Mouse (Mus musculus): Measurements from ENCODE around the gene Lnpk. TPM values are rescaled to one million over a fixed set of nuclear protein-coding genes. Genes with fewer than 3 reads are reported as not detected.

The Lnpk gene
- polyA plus RNA-seq, 1 experiment from 2014 or later, result 17.1 TPM

DNA sequence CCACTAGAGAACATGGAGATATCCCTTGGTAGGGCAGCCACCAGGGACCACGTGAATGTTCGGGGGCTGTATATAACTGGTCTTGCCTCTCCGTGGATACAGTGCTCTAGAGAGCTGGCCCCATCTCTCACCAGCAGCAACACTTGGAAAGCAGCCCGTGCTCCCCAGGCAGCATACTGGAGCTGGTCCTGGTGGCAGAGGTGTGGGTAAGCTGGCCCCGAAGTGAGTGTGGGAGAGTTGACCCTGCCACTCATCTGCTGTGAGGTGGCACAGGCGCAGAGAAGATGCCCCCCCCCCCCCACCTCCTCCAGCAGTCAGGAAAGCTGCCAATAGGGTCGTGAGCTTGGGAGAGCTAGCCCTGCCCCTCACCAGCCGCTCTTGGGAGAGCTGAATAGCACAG is 72.8 kb downstream of the Lnpk start:
- no peak for TF ChIP-seq CTCF (IDR thresholded peaks at IDR 0.05; ENCODE audit: low read depth)
- no peaks in the 10 kb centered on the region for H3K27me3 ChIP-seq (ENCODE audit: insufficient read depth, low read length)
- H3K27ac ChIP-seq, result no peak overlapping the region
- DNase-seq (ENCODE audit: low spot score), result no peak
- H3K9ac ChIP-seq (ENCODE audit: low read depth, low read length), result no peak overlapping the region
- ATAC-seq (replicated peaks; ENCODE audit: low FRiP score, low read depth), result no peak
- no peaks in the 10 kb centered on the region for H3K9me3 ChIP-seq (replicated peaks; ENCODE audit: low read length)
- WGBS, result 49% methylated on average over 8 of the region's 8 CpGs
- H3K36me3 ChIP-seq (ENCODE audit: insufficient read depth, low read length), result no peaks in the 10 kb centered on the region
- H3K4me2 ChIP-seq (ENCODE audit: low read length), result no peak overlapping the region
- H3K4me3 ChIP-seq (replicated peaks; ENCODE audit: low read depth, low read length), result no peak overlapping the region
- no peaks in the 10 kb centered on the region for H3K4me1 ChIP-seq (replicated peaks; ENCODE audit: insufficient read depth, low read length)

DNA sequence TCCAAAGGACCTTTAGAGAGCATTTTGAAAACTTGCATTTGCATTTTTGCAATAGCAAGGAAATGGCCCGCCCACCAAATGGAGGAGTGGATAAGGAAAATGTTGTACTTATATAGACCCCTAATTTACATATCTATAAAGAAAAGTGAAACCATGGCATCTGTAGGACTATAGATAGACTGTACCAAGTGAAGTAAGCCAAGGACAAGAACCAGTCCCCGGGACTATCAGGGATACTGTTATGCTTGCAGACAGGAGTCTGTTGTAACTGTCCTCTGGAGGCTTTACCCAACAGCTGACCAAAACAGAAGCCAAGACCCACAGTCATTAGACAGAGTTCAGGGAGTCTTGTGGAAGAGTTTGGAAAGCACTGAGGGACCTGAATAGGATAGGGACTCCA is 78.9 kb downstream of the Lnpk start:
- 99% methylated on average over 2 of the region's 2 CpGs for WGBS
- Histone ChIP-seq H3K9ac (ENCODE audit: low read depth, low read length) (no peak overlapping the region), H3K27me3 (ENCODE audit: insufficient read depth, low read length) (no peaks in the 10 kb centered on the region), H3K27ac (no peak overlapping the region), H3K4me2 (ENCODE audit: low read length) (no peak overlapping the region), H3K36me3 (ENCODE audit: insufficient read depth, low read length) (no peaks in the 10 kb centered on the region), H3K9me3 (replicated peaks; ENCODE audit: low read length) (no peaks in the 10 kb centered on the region), H3K4me3 (replicated peaks; ENCODE audit: low read depth, low read length) (no peak overlapping the region), H3K4me1 (replicated peaks; ENCODE audit: insufficient read depth, low read length) (no peaks in the 10 kb centered on the region)
- TF ChIP-seq CTCF (IDR thresholded peaks at IDR 0.05; ENCODE audit: low read depth), result no peak
- DNase-seq (ENCODE audit: low spot score) (no peak), ATAC-seq (replicated peaks; ENCODE audit: low FRiP score, low read depth) (no peak)

DNA sequence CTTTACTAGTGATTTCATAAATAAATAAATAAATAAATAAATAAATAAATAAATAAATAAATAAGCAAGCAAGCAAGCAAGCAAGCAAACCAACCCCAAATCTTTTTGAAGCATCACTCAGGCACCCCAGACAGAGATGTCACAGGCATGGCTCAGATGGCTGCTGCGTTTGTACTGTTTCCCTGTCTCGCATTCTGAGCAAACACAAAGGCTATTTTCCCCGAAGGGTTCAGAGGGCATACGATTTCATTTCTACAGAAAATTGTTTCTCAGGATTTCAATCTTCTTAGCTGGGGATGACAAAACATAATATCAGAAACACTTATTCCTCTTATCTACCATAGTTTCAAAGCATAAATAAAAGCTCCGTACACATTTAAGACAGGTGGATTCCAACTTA is 81.4 kb downstream of the Lnpk start:
- no peaks in the 10 kb centered on the region for H3K4me1 ChIP-seq (replicated peaks; ENCODE audit: insufficient read depth, low read length)
- no peak overlapping the region for H3K4me3 ChIP-seq (replicated peaks; ENCODE audit: low read depth, low read length)
- H3K27ac ChIP-seq, result no peak overlapping the region
- H3K27me3 ChIP-seq (ENCODE audit: insufficient read depth, low read length), result no peaks in the 10 kb centered on the region
- DNase-seq (ENCODE audit: low spot score), result no peak
- TF ChIP-seq CTCF (IDR thresholded peaks at IDR 0.05; ENCODE audit: low read depth), result no peak
- WGBS, result 89% methylated on average over 5 of the region's 5 CpGs
- no peak overlapping the region for H3K9ac ChIP-seq (ENCODE audit: low read depth, low read length)
- H3K9me3 ChIP-seq (replicated peaks; ENCODE audit: low read length), result no peaks in the 10 kb centered on the region
- ATAC-seq (replicated peaks; ENCODE audit: low FRiP score, low read depth), result no peak
- H3K4me2 ChIP-seq (ENCODE audit: low read length), result no peak overlapping the region
- no peaks in the 10 kb centered on the region for H3K36me3 ChIP-seq (ENCODE audit: insufficient read depth, low read length)

DNA sequence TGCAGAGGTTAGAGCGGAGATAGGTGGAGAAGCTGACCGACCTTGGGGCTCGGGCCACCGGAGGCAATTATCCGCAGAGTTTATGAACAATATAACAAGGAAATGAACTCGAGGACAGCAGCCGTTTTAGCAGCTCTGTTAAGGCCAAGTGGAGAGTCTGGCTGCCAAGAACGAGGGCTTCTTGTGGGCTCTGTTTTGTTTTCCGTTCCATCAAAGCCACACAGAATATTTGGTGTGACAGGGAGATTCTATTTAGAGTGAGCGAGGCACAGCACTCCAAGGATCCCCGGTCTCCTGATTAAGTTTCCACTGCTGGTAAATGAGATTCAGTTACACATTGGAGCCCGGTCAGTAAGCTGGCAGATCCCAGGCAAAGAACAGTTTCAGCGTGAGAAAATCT is 87.8 kb downstream of the Lnpk start:
- Histone ChIP-seq H3K27me3 (ENCODE audit: insufficient read depth, low read length) (no peaks in the 10 kb centered on the region), H3K9me3 (replicated peaks; ENCODE audit: low read length) (no peaks in the 10 kb centered on the region), H3K36me3 (ENCODE audit: insufficient read depth, low read length) (no peaks in the 10 kb centered on the region), H3K27ac (no peak overlapping the region), H3K4me3 (replicated peaks; ENCODE audit: low read depth, low read length) (no peak overlapping the region), H3K4me2 (ENCODE audit: low read length) (peak overlapping the region; percentile 6; the same call in 1 of the 2 replicates), H3K9ac (ENCODE audit: low read depth, low read length) (no peak overlapping the region), H3K4me1 (replicated peaks; ENCODE audit: insufficient read depth, low read length) (0 out of 2 replicates have a peak, but pooled peaks cover 7% of the 10 kb centered on the region)
- peak; percentile 24 for DNase-seq (ENCODE audit: low spot score)
- 44% methylated on average over 13 of the region's 13 CpGs for WGBS
- ATAC-seq (replicated peaks; ENCODE audit: low FRiP score, low read depth), result no peak
- TF ChIP-seq CTCF (IDR thresholded peaks at IDR 0.05; ENCODE audit: low read depth), result no peak

DNA sequence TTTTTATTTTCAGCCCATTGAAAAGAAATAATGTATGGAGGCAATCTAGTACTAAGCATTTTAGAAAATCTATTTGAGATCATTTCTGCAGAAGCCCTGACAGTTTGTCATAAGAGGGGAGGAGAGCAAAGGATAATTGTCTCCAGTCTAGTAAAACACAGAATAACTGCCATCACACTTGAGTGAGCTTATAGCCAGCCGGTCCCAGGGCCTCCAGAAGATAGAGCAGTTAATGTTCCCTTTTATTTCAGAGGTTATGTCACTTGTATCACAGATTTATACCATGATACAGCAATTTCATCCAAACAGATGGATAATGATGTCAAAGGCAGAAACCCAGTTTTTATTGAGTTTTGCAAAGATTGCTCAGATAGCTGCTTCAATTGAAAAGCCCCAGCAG is 89.0 kb downstream of the Lnpk start:
- H3K4me1 ChIP-seq (replicated peaks; ENCODE audit: insufficient read depth, low read length), result 0 out of 2 replicates have a peak, but pooled peaks cover 7% of the 10 kb centered on the region
- ATAC-seq (replicated peaks; ENCODE audit: low FRiP score, low read depth), result no peak
- TF ChIP-seq CTCF (IDR thresholded peaks at IDR 0.05; ENCODE audit: low read depth), result no peak
- no peak for DNase-seq (ENCODE audit: low spot score)
- H3K4me3 ChIP-seq (replicated peaks; ENCODE audit: low read depth, low read length), result no peak overlapping the region
- no peak overlapping the region for H3K4me2 ChIP-seq (ENCODE audit: low read length)
- no peak overlapping the region for H3K9ac ChIP-seq (ENCODE audit: low read depth, low read length)
- H3K9me3 ChIP-seq (replicated peaks; ENCODE audit: low read length), result no peaks in the 10 kb centered on the region
- no peaks in the 10 kb centered on the region for H3K36me3 ChIP-seq (ENCODE audit: insufficient read depth, low read length)
- H3K27ac ChIP-seq, result no peak overlapping the region
- no peaks in the 10 kb centered on the region for H3K27me3 ChIP-seq (ENCODE audit: insufficient read depth, low read length)
- WGBS, result 28% methylated on average over 1 of the region's 1 CpGs

DNA sequence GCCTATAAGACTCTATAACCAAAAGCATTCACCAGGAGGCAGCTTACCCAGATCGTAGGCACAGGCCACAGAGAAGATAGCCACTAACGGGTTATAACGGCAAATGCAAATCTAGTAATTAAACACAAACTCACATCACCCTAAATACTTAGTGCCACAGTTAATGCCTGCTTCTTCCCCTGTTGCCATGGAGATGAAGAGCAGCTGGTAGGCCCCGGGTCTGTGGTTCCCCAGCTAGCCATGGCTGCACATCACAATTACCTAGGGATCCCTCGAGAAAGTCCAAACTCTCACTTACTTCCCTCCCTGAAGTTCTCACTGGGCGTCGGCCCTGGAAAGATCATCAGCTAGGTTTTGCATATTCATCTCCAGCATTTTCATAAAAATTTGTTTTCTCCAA is 90.8 kb downstream of the Lnpk start:
- no peaks in the 10 kb centered on the region for H3K36me3 ChIP-seq (ENCODE audit: insufficient read depth, low read length)
- no peak for TF ChIP-seq CTCF (IDR thresholded peaks at IDR 0.05; ENCODE audit: low read depth)
- H3K4me3 ChIP-seq (replicated peaks; ENCODE audit: low read depth, low read length), result no peak overlapping the region
- no peak overlapping the region for H3K9ac ChIP-seq (ENCODE audit: low read depth, low read length)
- 75% methylated on average over 7 of the region's 7 CpGs for WGBS
- H3K4me1 ChIP-seq (replicated peaks; ENCODE audit: insufficient read depth, low read length), result 0 out of 2 replicates have a peak, but pooled peaks cover 7% of the 10 kb centered on the region
- no peak overlapping the region for H3K27ac ChIP-seq
- no peak for ATAC-seq (replicated peaks; ENCODE audit: low FRiP score, low read depth)
- DNase-seq (ENCODE audit: low spot score), result no peak
- H3K27me3 ChIP-seq (ENCODE audit: insufficient read depth, low read length), result no peaks in the 10 kb centered on the region
- H3K4me2 ChIP-seq (ENCODE audit: low read length), result no peak overlapping the region
- no peaks in the 10 kb centered on the region for H3K9me3 ChIP-seq (replicated peaks; ENCODE audit: low read length)

DNA sequence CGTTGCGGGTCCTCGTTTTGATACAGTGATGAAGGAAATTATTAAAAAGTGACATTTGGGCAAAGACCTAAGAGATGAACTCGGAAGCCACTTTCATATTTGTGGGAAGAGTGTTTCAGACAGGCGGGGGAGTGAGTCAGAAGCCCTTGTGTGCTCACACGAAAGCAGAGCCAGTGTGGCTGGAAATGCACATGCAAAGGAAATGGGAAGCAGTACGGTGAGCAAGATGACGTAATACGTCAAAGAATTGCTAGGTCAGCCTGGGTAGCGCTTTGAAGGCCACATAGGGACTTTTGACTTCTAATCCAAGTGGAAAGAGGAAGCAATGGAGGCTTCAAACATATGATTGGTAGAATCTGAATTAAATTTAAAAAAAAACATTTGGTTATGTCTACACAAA is 96.6 kb downstream of the Lnpk start:
- ATAC-seq (replicated peaks; ENCODE audit: low FRiP score, low read depth) (no peak), DNase-seq (ENCODE audit: low spot score) (no peak)
- Histone ChIP-seq H3K4me3 (replicated peaks; ENCODE audit: low read depth, low read length) (no peak overlapping the region), H3K36me3 (ENCODE audit: insufficient read depth, low read length) (no peaks in the 10 kb centered on the region), H3K27ac (no peak overlapping the region), H3K9me3 (replicated peaks; ENCODE audit: low read length) (no peaks in the 10 kb centered on the region), H3K27me3 (ENCODE audit: insufficient read depth, low read length) (no peaks in the 10 kb centered on the region), H3K4me2 (ENCODE audit: low read length) (no peak overlapping the region), H3K4me1 (replicated peaks; ENCODE audit: insufficient read depth, low read length) (no peaks in the 10 kb centered on the region), H3K9ac (ENCODE audit: low read depth, low read length) (no peak overlapping the region)
- WGBS, result 86% methylated on average over 10 of the region's 10 CpGs
- no peak for TF ChIP-seq CTCF (IDR thresholded peaks at IDR 0.05; ENCODE audit: low read depth)

All from kidney, postnatal 0 days (tissue).